Mouse (Mus musculus): Measurements from ENCODE around the gene Cpsf3.

DNA sequence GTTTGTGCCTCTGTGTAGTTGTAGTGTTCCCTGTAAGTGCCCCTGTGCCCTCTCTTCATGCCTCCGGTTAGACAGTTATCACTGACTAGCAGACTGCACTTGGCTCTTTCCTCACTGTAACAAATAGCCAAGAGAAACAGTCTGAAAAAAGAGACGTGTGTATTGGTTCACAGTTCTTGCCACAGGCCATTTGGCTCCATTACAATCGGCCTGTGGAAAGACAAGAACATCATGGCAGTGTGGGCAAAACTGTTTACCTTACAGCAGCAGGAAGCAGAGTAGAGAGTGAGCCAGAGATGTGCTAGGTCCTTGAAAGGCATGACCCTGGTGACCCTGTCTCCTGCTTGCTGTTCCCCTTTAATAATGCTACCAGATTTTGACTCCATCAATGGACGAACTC is 23.7 kb upstream of the Cpsf3 start:
- TF ChIP-seq CTCF (IDR thresholded peaks at IDR 0.05; ENCODE audit: insufficient read depth, low read length), result no peak
- TF ChIP-seq POLR2A (IDR thresholded peaks at IDR 0.05; ENCODE audit: borderline replicate concordance, extremely low read depth, low read depth, low read length), result no peak

Data from lung, adult 2 months (tissue).